Mouse (Mus musculus) stomach, postnatal 0 days (tissue): ENCODE measurements around the gene AI413582. TPM values are rescaled to one million over a fixed set of nuclear protein-coding genes. Genes with fewer than 3 reads are reported as not detected.

ENCODE experiments used
- ATAC-seq: fragments of 200-750 bp; cut with Nextera tagmentation; 2 replicates; pipeline ENCODE4 v1.8.0; 2017; ENCODE audit not compliant: low FRiP score, low TSS enrichment
- DNase-seq: peaks from one replicate; pipeline ENCODE4 v3.0.0-alpha.2; 2016; ENCODE audit warnings: low spot score
- H3K27ac ChIP-seq: fragments of 300-500 bp; sonication (generic); replicated peaks from 2 replicates; pipeline ENCODE4 v1.5.1; 2014; ENCODE audit warnings: mild to moderate bottlenecking, control low read depth
- H3K27me3 ChIP-seq: fragments of 300-500 bp; sonication (generic); 2 replicates; pipeline ENCODE4 v1.6.1; 2014; ENCODE audit warnings: low read length; ENCODE audit not compliant: control insufficient read depth, insufficient read depth
- H3K36me3 ChIP-seq: fragments of 300-500 bp; sonication (generic); 2 replicates; pipeline ENCODE4 v1.6.1; 2014; ENCODE audit warnings: low read length, mixed read lengths; ENCODE audit not compliant: control insufficient read depth, insufficient read depth
- H3K4me1 ChIP-seq: fragments of 300-500 bp; sonication (generic); replicated peaks from 2 replicates; pipeline ENCODE4 v1.6.1; 2014; ENCODE audit warnings: antibody characterized with exemption; ENCODE audit not compliant: control insufficient read depth, insufficient read depth
- H3K4me2 ChIP-seq: fragments of 300-500 bp; sonication (generic); replicated peaks from 2 replicates; pipeline ENCODE4 v1.6.1; 2014; ENCODE audit warnings: low read depth, mild to moderate bottlenecking, control low read depth, moderate library complexity
- H3K4me3 ChIP-seq: fragments of 300-500 bp; sonication (generic); 2 replicates; pipeline ENCODE4 v1.5.1; 2014; ENCODE audit warnings: low read depth, low read length, control low read depth
- H3K9ac ChIP-seq: fragments of 300-500 bp; sonication (generic); 2 replicates; pipeline ENCODE4 v1.6.1; 2014; ENCODE audit warnings: mild to moderate bottlenecking, low read length, control low read depth, mixed read lengths
- H3K9me3 ChIP-seq: fragments of 300-500 bp; sonication (generic); 2 replicates; pipeline ENCODE4 v1.6.1; 2016; ENCODE audit warnings: low read length; ENCODE audit not compliant: control insufficient read depth
- CTCF ChIP-seq: IDR thresholded peaks from 2 replicates; pipeline ENCODE4 v1.5.1; 2016; ENCODE audit warnings: antibody characterized with exemption, low read depth, mild to moderate bottlenecking, moderate library complexity
- EP300 ChIP-seq: optimal IDR thresholded peaks from 2 replicates; pipeline ENCODE3; 2016; ENCODE audit warnings: antibody characterized with exemption
- WGBS: fragments of 180-500 bp; shearing (Covaris S2); extraction: QIAGEN DNeasy Blood & Tissue Kit; methylation state at CpG from one replicate; pipeline ENCODE4 v1.1.7; 2014; 5-methylcytosine and 5-hydroxymethylcytosine counted together
- polyA plus RNA-seq: library from polyadenylated mRNA; unstranded; fragments of >200 nt; fragmentation: Nextera tagmentation; extraction: Ambion mirVana; gene quantifications from 2 replicates; pipeline ENCODE4 v1.2.1, GENCODE M21; 2015

Gene AI413582
- polyA plus RNA-seq, 1 experiment from 2014 or later: 37.1 TPM

GRCm38 (mm10) chr17:27561809-27562526 lies 3.6 kb downstream of the AI413582 start:
- ATAC-seq (peak; percentile 32; the same call in 1 of the 2 replicates), DNase-seq (peak; percentile 80)
- 0 out of 2 replicates have a peak, but pooled peaks cover 3% of the 10 kb centered on the region for H3K4me1 ChIP-seq
- H3K4me3 ChIP-seq: no peak overlapping the region
- no peaks in the 10 kb centered on the region for H3K27me3 ChIP-seq
- no peaks in the 10 kb centered on the region for H3K36me3 ChIP-seq
- 33% methylated on average over 9 of the region's 11 CpGs for WGBS
- no peak overlapping the region for H3K9ac ChIP-seq
- no peak overlapping the region for H3K4me2 ChIP-seq
- H3K9me3 ChIP-seq: no peaks in the 10 kb centered on the region
- H3K27ac ChIP-seq: no peak overlapping the region
- TF ChIP-seq EP300 (no peak), CTCF (no peak)

- TF ChIP-seq EP300 (no peak), CTCF (no peak)
- DNase-seq: no peak
- ATAC-seq: no peak
- Histone ChIP-seq H3K4me3 (no peak overlapping the region), H3K36me3 (no peaks in the 10 kb centered on the region), H3K27me3 (no peaks in the 10 kb centered on the region), H3K4me1 (0 out of 2 replicates have a peak, but pooled peaks cover 3% of the 10 kb centered on the region), H3K27ac (no peak overlapping the region), H3K9ac (no peak overlapping the region), H3K4me2 (no peak overlapping the region), H3K9me3 (no peaks in the 10 kb centered on the region)
- WGBS: 77% methylated on average over 13 of the region's 13 CpGs
Observed at GRCm38 (mm10) chr17:27560926-27561480, 4.6 kb downstream of the AI413582 start.

GRCm38 (mm10) chr17:27559596-27559995 lies 6.0 kb downstream of the AI413582 start:
- 57% methylated on average over 10 of the region's 12 CpGs for WGBS
- H3K4me1 ChIP-seq: peaks cover 4% of the 10 kb centered on the region; the same call in 1 of the 2 replicates

GRCm38 (mm10) chr17:27558845-27559244 lies 6.7 kb downstream of the AI413582 start:
- ATAC-seq: no peak
- no peak for DNase-seq
- Histone ChIP-seq H3K4me1 (peaks cover 4% of the 10 kb centered on the region; the same call in 1 of the 2 replicates), H3K9ac (no peak overlapping the region), H3K27ac (no peak overlapping the region), H3K27me3 (no peaks in the 10 kb centered on the region), H3K36me3 (no peaks in the 10 kb centered on the region), H3K4me3 (no peak overlapping the region), H3K4me2 (peak overlapping the region; percentile 12; the same call in 1 of the 2 replicates), H3K9me3 (no peaks in the 10 kb centered on the region)
- WGBS: 30% methylated on average over 5 of the region's 5 CpGs
- TF ChIP-seq EP300 (no peak), CTCF (no peak)

More at GRCm38 (mm10) chr17:27559596-27559995, 6.0 kb downstream of the AI413582 start:
- H3K36me3 ChIP-seq: no peaks in the 10 kb centered on the region
- DNase-seq (no peak), ATAC-seq (no peak)
- H3K4me2 ChIP-seq: no peak overlapping the region
- H3K4me3 ChIP-seq: no peak overlapping the region
- H3K9ac ChIP-seq: no peak overlapping the region
- no peak overlapping the region for H3K27ac ChIP-seq
- H3K27me3 ChIP-seq: no peaks in the 10 kb centered on the region
- no peak for TF ChIP-seq EP300
- TF ChIP-seq CTCF: no peak
- H3K9me3 ChIP-seq: no peaks in the 10 kb centered on the region

GRCm38 (mm10) chr17:27557927-27558661 lies 7.5 kb downstream of the AI413582 start:
- 24% methylated on average over 14 of the region's 14 CpGs for WGBS
- peaks cover 4% of the 10 kb centered on the region; the same call in 1 of the 2 replicates for H3K4me1 ChIP-seq
- H3K36me3 ChIP-seq: no peaks in the 10 kb centered on the region
- H3K9me3 ChIP-seq: no peaks in the 10 kb centered on the region
- no peaks in the 10 kb centered on the region for H3K27me3 ChIP-seq
- peak overlapping the region; percentile 92 for H3K27ac ChIP-seq
- H3K4me2 ChIP-seq: peak overlapping the region; percentile 94
- DNase-seq (no peak), ATAC-seq (no peak)
- peak overlapping the region; percentile 65 for H3K4me3 ChIP-seq
- TF ChIP-seq CTCF (no peak), EP300 (no peak)
- H3K9ac ChIP-seq: peak overlapping the region; percentile 79
